Mouse (Mus musculus) neural tube, embryonic 13.5 days (tissue): Measurements from ENCODE around the gene Plcb4. TPM values are rescaled to one million over a fixed set of nuclear protein-coding genes. Genes with fewer than 3 reads are reported as not detected.

Source experiments
- ATAC-seq: fragments of 200-750 bp; cut with Nextera tagmentation; 2 replicates; pipeline ENCODE4 v1.8.0; 2017; ENCODE audit warnings: low read depth, mild to moderate bottlenecking, moderate TSS enrichment, moderate library complexity
- H3K27ac ChIP-seq: fragments of 300-500 bp; sonication (generic); replicated peaks from 2 replicates; pipeline ENCODE4 v1.5.1; 2015; ENCODE audit warnings: moderate library complexity, mild to moderate bottlenecking, inconsistent platforms
- H3K27me3 ChIP-seq: fragments of 300-500 bp; sonication (generic); 2 replicates; pipeline ENCODE4 v1.6.1; 2015; ENCODE audit warnings: mild to moderate bottlenecking, inconsistent platforms
- H3K36me3 ChIP-seq: fragments of 300-500 bp; sonication (generic); 2 replicates; pipeline ENCODE4 v1.6.1; 2015; ENCODE audit warnings: mild to moderate bottlenecking, inconsistent platforms
- H3K4me1 ChIP-seq: fragments of 300-500 bp; sonication (generic); replicated peaks from 2 replicates; pipeline ENCODE4 v1.6.1; 2015; ENCODE audit warnings: inconsistent platforms
- H3K4me2 ChIP-seq: fragments of 300-500 bp; sonication (generic); 2 replicates; pipeline ENCODE4 v1.6.1; 2015; ENCODE audit warnings: inconsistent platforms, mild to moderate bottlenecking, moderate library complexity
- H3K4me3 ChIP-seq: fragments of 300-500 bp; sonication (generic); 2 replicates; pipeline ENCODE4 v1.5.1; 2015; ENCODE audit warnings: mild to moderate bottlenecking, inconsistent platforms
- H3K9ac ChIP-seq: fragments of 300-500 bp; sonication (generic); 2 replicates; pipeline ENCODE4 v1.6.1; 2015; ENCODE audit warnings: moderate library complexity, mild to moderate bottlenecking, inconsistent platforms
- H3K9me3 ChIP-seq: fragments of 300-500 bp; sonication (generic); 2 replicates; pipeline ENCODE4 v1.6.1; 2016; ENCODE audit warnings: inconsistent platforms
- WGBS: fragments of 180-500 bp; shearing (Covaris S2); methylation state at CpG from one replicate; pipeline ENCODE4 v1.1.7; 2015; 5-methylcytosine and 5-hydroxymethylcytosine counted together
- polyA plus RNA-seq: library from polyadenylated mRNA; unstranded; fragments of >200 nt; fragmentation: Nextera tagmentation; extraction: Ambion mirVana; gene quantifications from 2 replicates; pipeline ENCODE4 v1.2.1, GENCODE M21; 2015

Gene Plcb4
- polyA plus RNA-seq, 1 experiment from 2014 or later: 38.2 TPM

DNA sequence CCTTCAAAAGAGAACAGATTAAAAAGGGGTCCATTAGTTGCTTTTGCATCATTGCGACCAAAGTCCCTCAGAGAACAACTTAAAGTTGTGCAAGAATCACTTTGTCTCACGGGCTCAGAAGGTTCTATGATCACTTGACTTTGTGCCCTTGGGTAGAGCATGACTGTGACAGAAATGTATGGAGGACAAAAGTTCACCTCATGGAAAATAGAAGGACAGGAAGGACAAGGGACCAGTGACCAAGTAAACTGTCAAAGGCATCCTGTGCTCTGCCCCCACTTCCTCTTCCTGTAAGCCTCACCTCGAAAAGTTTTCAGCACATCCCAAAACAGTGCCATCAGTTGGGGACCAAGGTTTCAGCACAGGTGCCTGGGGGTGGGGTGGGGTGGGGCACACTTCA lies 7.9 kb upstream of the Plcb4 start:
- no peak overlapping the region for H3K4me2 ChIP-seq
- 81% methylated on average over 3 of the region's 3 CpGs for WGBS
- H3K27me3 ChIP-seq: no peaks in the 10 kb centered on the region
- H3K9me3 ChIP-seq: no peaks in the 10 kb centered on the region
- H3K27ac ChIP-seq: no peak overlapping the region
- no peaks in the 10 kb centered on the region for H3K36me3 ChIP-seq
- ATAC-seq: no peak
- H3K9ac ChIP-seq: no peak overlapping the region
- H3K4me3 ChIP-seq: no peak overlapping the region
- H3K4me1 ChIP-seq: no peaks in the 10 kb centered on the region

DNA sequence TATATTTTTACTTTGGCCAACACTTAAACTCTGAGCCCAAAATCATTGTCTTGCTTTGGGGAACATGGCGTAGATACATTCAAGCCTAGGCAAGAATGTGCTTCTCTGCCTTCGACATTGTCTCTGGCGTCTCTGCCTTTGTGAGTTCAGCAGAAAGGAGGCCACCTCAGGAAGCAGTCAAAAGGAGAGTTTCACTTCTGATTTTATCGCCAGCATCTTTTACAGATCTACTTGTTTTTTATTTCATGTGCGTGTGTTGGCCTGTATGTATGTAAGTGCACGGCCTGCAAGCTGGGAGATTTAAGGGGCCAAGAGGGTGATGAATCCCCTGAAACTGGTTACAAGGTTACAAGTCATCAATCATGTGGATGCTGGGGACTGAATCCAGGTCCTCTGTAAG lies 6.8 kb upstream of the Plcb4 start:
- H3K4me3 ChIP-seq: no peak overlapping the region

DNA sequence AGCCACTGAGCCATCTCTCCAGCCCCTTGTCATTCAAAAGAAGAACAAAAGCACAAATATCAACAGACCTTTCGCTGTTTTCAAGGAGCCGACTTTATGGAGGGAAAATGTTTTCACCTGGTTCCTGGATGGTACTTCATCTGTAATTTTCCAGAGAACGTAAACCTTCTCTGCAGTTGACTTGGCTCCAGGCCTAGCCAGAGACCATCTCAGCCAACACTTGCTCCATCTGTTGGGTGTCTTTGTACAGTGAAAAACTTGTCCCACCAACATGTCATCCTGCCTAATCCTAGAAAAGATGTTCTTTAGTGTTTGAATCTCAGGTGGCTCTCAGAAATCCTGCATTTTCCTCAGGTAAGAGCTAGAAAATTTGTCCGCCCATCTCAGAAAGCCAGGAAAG lies 6.4 kb upstream of the Plcb4 start:
- WGBS: 85% methylated on average over 4 of the region's 4 CpGs
- Histone ChIP-seq H3K4me3 (no peak overlapping the region), H3K27me3 (no peaks in the 10 kb centered on the region), H3K4me1 (no peaks in the 10 kb centered on the region), H3K9me3 (no peaks in the 10 kb centered on the region), H3K36me3 (no peaks in the 10 kb centered on the region), H3K9ac (no peak overlapping the region), H3K27ac (no peak overlapping the region), H3K4me2 (no peak overlapping the region)
- no peak for ATAC-seq

More for the DNA sequence above, 6.8 kb upstream of the Plcb4 start:
- Histone ChIP-seq H3K27me3 (no peaks in the 10 kb centered on the region), H3K4me1 (no peaks in the 10 kb centered on the region), H3K9me3 (no peaks in the 10 kb centered on the region), H3K4me2 (no peak overlapping the region), H3K9ac (no peak overlapping the region), H3K27ac (no peak overlapping the region), H3K36me3 (no peaks in the 10 kb centered on the region)
- WGBS: 90% methylated on average over 6 of the region's 6 CpGs
- no peak for ATAC-seq

DNA sequence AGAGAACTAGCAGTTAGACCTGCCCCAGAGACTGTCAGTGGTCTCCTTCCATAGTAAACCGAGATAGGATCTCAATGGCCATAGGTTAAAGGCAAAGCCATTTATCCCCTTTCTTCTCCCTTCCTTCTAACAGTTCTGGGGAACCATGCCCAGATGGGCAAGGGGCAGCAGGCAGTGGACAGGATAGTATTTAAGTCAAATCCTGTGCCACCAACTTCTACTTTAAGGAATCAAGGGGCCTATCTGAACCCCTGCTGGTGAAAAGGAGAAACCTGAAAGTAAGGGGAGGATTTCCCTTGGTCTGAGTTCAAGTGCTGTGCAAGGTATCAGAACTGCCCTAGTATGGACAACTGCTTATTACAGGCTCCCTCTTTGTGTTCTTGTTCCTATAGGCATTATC lies 2.9 kb upstream of the Plcb4 start:
- 75% methylated on average over 1 of the region's 1 CpGs for WGBS
- Histone ChIP-seq H3K36me3 (no peaks in the 10 kb centered on the region), H3K27ac (no peak overlapping the region), H3K4me1 (peaks cover 12% of the 10 kb centered on the region), H3K4me2 (no peak overlapping the region), H3K9me3 (no peaks in the 10 kb centered on the region), H3K4me3 (no peak overlapping the region), H3K9ac (no peak overlapping the region), H3K27me3 (no peaks in the 10 kb centered on the region)
- no peak for ATAC-seq

DNA sequence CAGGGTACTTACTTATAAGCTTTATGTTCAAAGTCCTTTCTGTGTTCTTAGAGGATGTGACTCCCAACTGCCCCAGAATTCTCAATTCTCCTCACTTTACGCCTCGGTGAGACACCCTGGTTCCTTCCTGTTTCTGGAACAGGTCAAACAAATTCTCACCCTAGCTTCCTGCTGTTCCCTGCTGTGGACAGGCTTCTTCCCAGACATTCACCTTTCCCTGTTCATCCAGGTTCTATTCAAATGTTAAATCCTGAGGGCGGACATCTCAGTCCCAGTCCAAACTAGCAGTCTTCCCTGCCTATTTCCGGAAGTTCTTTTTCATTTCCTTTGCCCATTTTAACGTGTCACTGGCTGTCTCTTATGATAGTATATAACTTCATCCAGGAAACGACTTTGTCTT lies 2.2 kb upstream of the Plcb4 start:
- WGBS: 79% methylated on average over 6 of the region's 6 CpGs
- ATAC-seq: no peak
- Histone ChIP-seq H3K9ac (no peak overlapping the region), H3K4me2 (no peak overlapping the region), H3K9me3 (no peaks in the 10 kb centered on the region), H3K4me1 (peaks cover 18% of the 10 kb centered on the region), H3K27me3 (no peaks in the 10 kb centered on the region), H3K27ac (no peak overlapping the region), H3K4me3 (no peak overlapping the region), H3K36me3 (no peaks in the 10 kb centered on the region)

DNA sequence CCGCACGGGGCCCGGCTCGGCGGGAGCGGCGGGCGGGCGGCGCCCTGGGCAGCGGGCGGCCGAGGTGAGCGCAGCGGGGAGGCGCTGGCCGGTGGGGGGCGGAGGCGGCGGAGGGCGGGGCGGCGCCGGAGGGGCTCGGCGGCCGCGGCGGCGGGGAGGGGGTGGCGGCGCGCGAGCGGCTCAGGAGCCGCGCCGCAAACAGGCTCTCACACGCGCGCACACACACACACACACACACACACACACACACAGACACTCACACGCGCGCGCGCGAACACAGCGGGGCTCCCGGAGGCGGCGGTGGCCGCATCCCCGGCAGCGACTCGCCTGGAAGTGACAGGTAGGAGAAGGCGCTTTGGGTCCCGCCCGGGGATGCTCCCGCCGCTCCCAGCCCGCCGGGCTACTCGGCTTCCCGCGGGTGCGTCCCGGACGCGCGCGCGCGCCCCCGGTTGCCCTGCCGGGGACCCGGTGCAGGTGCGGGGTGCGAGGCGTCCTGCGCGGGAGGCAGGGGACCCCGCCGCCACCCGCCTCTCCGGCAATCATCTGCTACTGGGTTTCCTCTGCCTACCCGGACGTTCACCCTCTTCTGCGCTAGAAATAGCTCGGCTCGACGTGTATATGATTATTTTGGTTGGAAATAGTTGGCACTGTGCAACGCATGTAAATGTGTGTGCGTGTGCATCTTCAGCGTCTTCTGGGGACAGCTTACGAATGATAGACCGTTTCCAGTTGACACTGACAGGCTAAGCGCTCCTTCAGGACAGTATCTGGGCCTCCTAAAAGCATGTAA lies 775 bp downstream of the Plcb4 start:
- ATAC-seq: peak; percentile 73

DNA sequence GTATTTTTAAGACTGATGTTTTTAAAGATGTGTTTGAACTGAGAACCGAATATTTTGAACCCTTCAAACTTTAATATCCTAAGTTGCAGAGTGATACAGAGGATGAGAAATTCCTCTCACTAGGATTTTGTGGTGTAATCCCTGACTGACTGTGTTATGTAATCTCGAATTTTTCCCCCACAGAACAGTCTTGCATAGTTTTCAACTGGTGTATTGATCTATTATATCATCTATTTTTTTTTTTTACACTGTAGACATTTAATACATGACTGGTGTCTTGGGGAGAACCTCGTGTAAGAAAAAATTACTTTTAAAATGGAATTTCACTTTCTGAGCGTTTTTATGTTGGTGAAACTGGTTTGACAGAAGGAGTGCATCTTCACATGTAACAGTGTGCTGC lies 2.0 kb downstream of the Plcb4 start:
- ATAC-seq: no peak
- Histone ChIP-seq H3K27me3 (no peaks in the 10 kb centered on the region), H3K27ac (no peak overlapping the region), H3K4me1 (peaks cover 19% of the 10 kb centered on the region), H3K36me3 (peaks cover 5% of the 10 kb centered on the region; the same call in 1 of the 2 replicates), H3K9me3 (no peaks in the 10 kb centered on the region; the same call in 1 of the 2 replicates), H3K9ac (no peak overlapping the region), H3K4me3 (no peak overlapping the region), H3K4me2 (peak overlapping the region; percentile 62; the same call in 1 of the 2 replicates)
- 62% methylated on average over 4 of the region's 4 CpGs for WGBS

More for the DNA sequence above, 775 bp downstream of the Plcb4 start:
- peaks cover 3% of the 10 kb centered on the region; the same call in 1 of the 2 replicates for H3K36me3 ChIP-seq
- H3K27me3 ChIP-seq: no peaks in the 10 kb centered on the region
- H3K4me3 ChIP-seq: peak overlapping the region; percentile 79
- peak overlapping the region; percentile 98 for H3K27ac ChIP-seq
- H3K4me2 ChIP-seq: peak overlapping the region; percentile 62
- peak overlapping the region; percentile 95 for H3K9ac ChIP-seq
- H3K9me3 ChIP-seq: no peaks in the 10 kb centered on the region; the same call in 1 of the 2 replicates
- peaks cover 19% of the 10 kb centered on the region for H3K4me1 ChIP-seq
- under 1% methylated on average over 39 of the region's 97 CpGs for WGBS

DNA sequence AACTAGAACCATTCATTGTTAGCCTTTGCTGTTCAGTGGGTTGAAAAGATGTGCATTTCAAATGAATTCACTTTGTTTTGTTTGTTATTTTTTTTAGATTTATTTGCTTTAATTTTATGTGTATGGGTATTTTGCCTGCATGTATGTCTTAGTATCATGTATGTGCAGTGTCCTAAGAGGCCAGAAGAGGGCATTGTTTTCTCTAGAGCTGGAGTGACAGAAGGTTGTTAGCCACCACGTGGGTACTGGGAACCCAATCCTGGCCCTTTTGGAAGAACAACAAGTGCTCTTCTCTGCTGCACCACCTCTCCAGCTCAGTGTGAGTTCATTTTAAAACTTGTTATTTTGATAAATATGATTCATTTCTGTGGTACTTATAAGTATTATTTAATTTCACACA lies 5.0 kb downstream of the Plcb4 start:
- H3K9ac ChIP-seq: no peak overlapping the region
- H3K4me2 ChIP-seq: no peak overlapping the region
- H3K9me3 ChIP-seq: no peaks in the 10 kb centered on the region; the same call in 1 of the 2 replicates
- H3K4me3 ChIP-seq: no peak overlapping the region
- ATAC-seq: no peak
- peaks cover 12% of the 10 kb centered on the region for H3K4me1 ChIP-seq
- 83% methylated on average over 1 of the region's 1 CpGs for WGBS
- H3K27me3 ChIP-seq: no peaks in the 10 kb centered on the region
- no peak overlapping the region for H3K27ac ChIP-seq
- peaks cover 5% of the 10 kb centered on the region; the same call in 1 of the 2 replicates for H3K36me3 ChIP-seq

DNA sequence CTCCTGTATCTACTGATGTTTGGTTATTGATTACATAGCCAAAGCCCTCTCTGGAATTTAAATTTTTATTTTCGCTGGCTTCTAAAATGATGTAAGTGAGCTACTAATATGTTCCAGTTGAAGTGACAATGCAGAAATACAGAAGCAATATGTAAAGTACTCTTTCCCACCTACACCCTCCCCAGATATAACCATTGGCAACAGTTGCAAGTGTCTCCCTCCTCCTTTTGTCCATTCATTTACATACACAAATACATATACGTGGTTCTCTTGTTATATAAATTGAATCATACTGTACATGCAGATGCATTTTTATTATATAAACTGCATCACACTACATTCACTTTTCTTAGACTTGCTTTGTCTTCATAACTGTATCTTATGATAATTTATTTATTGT lies 8.7 kb downstream of the Plcb4 start:
- Histone ChIP-seq H3K4me3 (no peak overlapping the region), H3K27me3 (no peaks in the 10 kb centered on the region), H3K4me1 (no peaks in the 10 kb centered on the region), H3K27ac (no peak overlapping the region), H3K9ac (no peak overlapping the region), H3K36me3 (peaks cover 5% of the 10 kb centered on the region; the same call in 1 of the 2 replicates), H3K9me3 (no peaks in the 10 kb centered on the region; the same call in 1 of the 2 replicates), H3K4me2 (no peak overlapping the region)
- ATAC-seq: no peak
- WGBS: 93% methylated on average over 2 of the region's 2 CpGs

DNA sequence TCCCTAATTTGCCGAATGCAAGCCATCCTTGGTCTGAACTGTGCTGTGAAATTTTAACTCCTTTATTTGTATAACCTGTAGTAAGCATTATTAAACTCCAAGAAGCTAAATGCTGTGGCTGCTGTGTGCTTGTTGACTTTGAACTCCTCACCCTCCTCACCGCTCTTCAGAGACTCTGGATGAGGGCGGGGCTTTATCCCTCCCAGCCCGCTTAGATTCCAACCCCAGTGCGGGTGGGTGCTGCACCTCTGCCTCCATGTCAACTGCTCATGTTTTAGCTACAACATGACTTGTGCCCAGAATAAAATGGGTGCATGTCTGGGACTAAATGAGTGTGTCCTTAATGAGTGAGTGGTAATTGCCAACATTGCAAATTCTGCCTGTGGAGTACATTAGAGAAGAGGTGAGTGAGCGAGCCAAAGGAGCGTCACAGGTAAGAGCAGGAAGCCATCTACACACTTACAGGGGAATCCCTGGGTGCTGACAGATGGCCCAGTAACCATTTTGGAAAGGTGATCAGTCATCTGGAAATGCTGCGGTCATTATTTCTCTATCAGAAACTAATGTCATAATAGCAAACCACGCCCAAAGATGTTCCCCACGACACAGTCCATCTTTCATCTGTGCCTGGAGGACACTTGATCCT lies 13.8 kb downstream of the Plcb4 start:
- Histone ChIP-seq H3K27me3 (no peaks in the 10 kb centered on the region), H3K9ac (no peak overlapping the region), H3K27ac (no peak overlapping the region), H3K4me2 (no peak overlapping the region), H3K4me1 (peaks cover 8% of the 10 kb centered on the region; the same call in 1 of the 2 replicates), H3K9me3 (no peaks in the 10 kb centered on the region), H3K4me3 (no peak overlapping the region), H3K36me3 (no peaks in the 10 kb centered on the region)
- WGBS: 80% methylated on average over 10 of the region's 10 CpGs
- no peak for ATAC-seq

DNA sequence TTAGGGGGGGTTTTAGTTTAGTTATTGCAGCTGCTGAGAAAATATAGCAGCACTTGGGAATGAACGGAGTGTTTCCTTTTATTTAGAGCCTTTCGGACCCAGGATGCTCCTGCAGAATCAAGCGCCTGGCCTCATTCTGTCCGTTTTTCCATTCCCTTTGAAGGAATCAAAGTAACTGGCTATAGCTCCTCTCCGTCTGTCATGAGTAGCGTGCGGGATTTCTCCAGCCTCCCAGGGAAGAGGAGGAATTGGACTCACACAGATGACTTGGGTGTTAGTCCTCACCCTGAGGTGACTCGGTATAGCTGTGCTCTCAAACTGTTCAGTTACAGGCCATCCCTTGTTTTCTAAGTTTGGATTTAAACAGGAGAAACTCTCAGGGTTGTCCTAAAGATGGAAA lies 14.8 kb downstream of the Plcb4 start:
- H3K4me2 ChIP-seq: no peak overlapping the region
- no peaks in the 10 kb centered on the region for H3K27me3 ChIP-seq
- WGBS: 88% methylated on average over 8 of the region's 8 CpGs
- no peaks in the 10 kb centered on the region for H3K9me3 ChIP-seq
- H3K4me3 ChIP-seq: no peak overlapping the region
- no peak for ATAC-seq
- no peaks in the 10 kb centered on the region for H3K36me3 ChIP-seq
- peaks cover 10% of the 10 kb centered on the region; the same call in 1 of the 2 replicates for H3K4me1 ChIP-seq
- no peak overlapping the region for H3K27ac ChIP-seq
- H3K9ac ChIP-seq: no peak overlapping the region

DNA sequence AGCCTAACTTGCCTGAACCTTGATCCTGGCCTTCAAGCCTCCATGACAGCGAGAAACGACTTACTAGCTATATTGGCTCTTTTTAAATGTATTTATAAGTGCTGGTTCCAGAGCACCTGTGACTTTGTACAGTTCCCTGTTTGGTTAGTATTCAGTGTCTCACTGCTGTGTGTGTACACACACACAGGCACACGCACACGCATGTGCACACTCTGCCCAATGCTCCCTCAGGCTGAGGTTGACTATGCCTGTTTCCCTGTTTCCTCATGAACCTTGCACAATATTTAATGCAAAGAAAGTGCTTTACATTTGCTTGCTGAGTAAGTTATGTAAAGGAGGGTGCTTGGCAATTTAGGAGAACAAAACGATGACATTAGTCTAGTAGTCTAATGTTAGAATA lies 16.5 kb downstream of the Plcb4 start:
- no peaks in the 10 kb centered on the region for H3K36me3 ChIP-seq
- H3K4me3 ChIP-seq: no peak overlapping the region
- H3K9me3 ChIP-seq: no peaks in the 10 kb centered on the region
- H3K4me1 ChIP-seq: peaks cover 10% of the 10 kb centered on the region; the same call in 1 of the 2 replicates
- no peak overlapping the region for H3K27ac ChIP-seq
- no peaks in the 10 kb centered on the region for H3K27me3 ChIP-seq
- WGBS: 94% methylated on average over 5 of the region's 5 CpGs
- no peak overlapping the region for H3K9ac ChIP-seq
- ATAC-seq: no peak
- H3K4me2 ChIP-seq: no peak overlapping the region
